Mouse (Mus musculus): Measurements from ENCODE around the gene Marco.

DNA sequence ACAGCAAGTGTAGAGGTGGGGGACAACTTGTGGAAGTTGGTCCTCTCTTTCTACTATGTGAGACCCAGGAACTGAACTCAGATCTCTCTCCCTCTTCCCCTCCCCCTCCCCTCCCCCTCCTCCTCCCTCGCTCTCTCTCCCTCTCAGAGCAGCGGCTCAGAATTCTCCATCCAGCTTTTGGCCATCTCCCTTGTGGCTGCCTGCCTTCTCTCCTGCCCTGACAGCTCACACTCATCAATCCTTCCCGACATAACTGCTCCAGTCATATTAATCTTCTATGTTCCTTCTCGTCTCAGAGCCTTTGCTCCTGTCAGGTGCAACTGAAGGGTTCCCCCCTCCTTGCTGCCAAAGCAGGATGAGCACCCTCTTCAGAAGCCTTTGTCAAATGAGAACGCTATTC lies 46.3 kb downstream of the Marco start:
- TF ChIP-seq CTCF (IDR thresholded peaks at IDR 0.05; ENCODE audit: low read depth, low read length), result no peak
- no peak for TF ChIP-seq POLR2A (IDR thresholded peaks at IDR 0.05; ENCODE audit: borderline replicate concordance, low read depth, low read length)
